Mouse (Mus musculus): ENCODE data around the gene Hist1h4c.

DNA sequence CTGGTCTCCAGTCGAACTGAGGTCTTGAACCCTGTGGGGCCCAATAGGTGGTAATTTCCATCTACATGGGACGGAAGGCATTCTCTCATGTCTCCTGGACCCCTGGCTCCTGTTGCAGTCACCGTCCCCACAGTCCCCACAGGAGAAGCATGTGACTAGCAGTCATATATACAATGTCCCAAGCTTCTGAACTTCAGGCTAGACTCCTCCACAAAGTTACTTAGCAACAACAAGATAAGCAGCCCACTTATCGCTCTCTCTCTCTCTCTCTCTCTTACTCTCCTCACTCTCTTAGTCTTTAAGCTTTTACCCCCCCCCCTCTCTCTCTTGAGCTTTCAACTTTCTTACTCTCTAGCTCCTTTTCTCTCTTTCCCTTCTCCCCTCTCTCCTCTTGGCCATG is 26.0 kb upstream of the Hist1h4c start:
- TF ChIP-seq TAL1 (IDR thresholded peaks at IDR 0.05; ENCODE audit: low read length) = no peak
- TF ChIP-seq GATA1 (IDR thresholded peaks at IDR 0.05; ENCODE audit: low read length) = no peak

Measured in erythroblast, embryonic 14.5 days (primary cell).